8 mouse cellular contexts compared by ENCODE assay signal in genomic region chr11:113498889-113499288, GRCm38 (mm10).
DNase-seq lines count a peak whose midpoint lies in the region; ATAC-seq and TF ChIP-seq lines count a peak whose summit lies in the region.

No protein-coding gene starts in this region.

- no peaks in the 10 kb centered on the region for H3K27me3 ChIP-seq in kidney, adult 2 months (replicated peaks; ENCODE audit: control insufficient read depth, insufficient read depth, low read length)
- H3K27me3 ChIP-seq in kidney, embryonic 15.5 days, result peaks cover 3% of the 10 kb centered on the region; the same call in 1 of the 2 replicates
- no peaks in the 10 kb centered on the region for H3K27me3 ChIP-seq in MEL (ENCODE audit: control insufficient read depth in 1 of 2, insufficient read depth in 2 of 2, low read length in 2 of 2)
- H3K27me3 ChIP-seq in liver, embryonic 14.5 days (ENCODE audit: control insufficient read depth, insufficient read depth, low read length), result no peaks in the 10 kb centered on the region
- no peaks in the 10 kb centered on the region for H3K27me3 ChIP-seq in splenic B cell, adult 2 months (ENCODE audit: control insufficient read depth, insufficient read depth, low read length, poor library complexity, severe bottlenecking)
- H3K27me3 ChIP-seq in hindbrain, embryonic 13.5 days, result no peaks in the 10 kb centered on the region

- WGBS in kidney, adult 2 months, result 68% methylated on average over 9 of the region's 9 CpGs
- WGBS in kidney, embryonic 15.5 days, result 64% methylated on average over 9 of the region's 9 CpGs
- WGBS in liver, embryonic 14.5 days (ENCODE audit: insufficient replicate concordance), result 48% methylated on average over 9 of the region's 9 CpGs
- WGBS in hindbrain, embryonic 13.5 days, result 62% methylated on average over 9 of the region's 9 CpGs

- ATAC-seq in kidney, embryonic 15.5 days (replicated peaks; ENCODE audit: low FRiP score), result no peak
- ATAC-seq in liver, embryonic 14.5 days (ENCODE audit: insufficient read depth), result 0 out of 2 replicates have a peak, but pooled peaks have one; percentile 31
- no peak for ATAC-seq in monocyte, adult 5-6 weeks (replicated peaks; ENCODE audit: insufficient number of reproducible peaks, low FRiP score, low TSS enrichment, poor library complexity, severe bottlenecking)
- no peak for ATAC-seq in hindbrain, embryonic 13.5 days (ENCODE audit: low FRiP score)

- peak; percentile 76 for TF ChIP-seq CTCF in kidney, adult 2 months (conservative IDR thresholded peaks at IDR 0.05; ENCODE audit: insufficient read depth, insufficient read length, low read depth, low read length)
- peak; percentile 73 to 84 (median 75) for TF ChIP-seq CTCF in MEL (IDR thresholded peaks at IDR 0.05 in 2 of 3, conservative IDR thresholded peaks at IDR 0.05 in 1 of 3; ENCODE audit: control insufficient read depth in 1 of 3, insufficient read depth in 1 of 3, low read depth in 2 of 3, low read length in 3 of 3, poor library complexity in 1 of 3, severe bottlenecking in 1 of 3)
- peak; percentile 47; the same call in 1 of the 2 replicates for TF ChIP-seq CTCF in brain, embryonic 14.5 days (IDR thresholded peaks at IDR 0.05; ENCODE audit: borderline replicate concordance, extremely low read depth, insufficient read depth, insufficient read length)
- TF ChIP-seq CTCF in liver, embryonic 14.5 days (IDR thresholded peaks at IDR 0.05; ENCODE audit: low read depth), result peak; percentile 90

- TF ChIP-seq RAD21 in MEL (IDR thresholded peaks at IDR 0.05; ENCODE audit: low read depth, low read length), result peak; percentile 27

- no peak overlapping the region for H3K4me2 ChIP-seq in kidney, embryonic 15.5 days
- H3K4me2 ChIP-seq in liver, embryonic 14.5 days (ENCODE audit: low read depth), result no peak overlapping the region
- no peak overlapping the region for H3K4me2 ChIP-seq in hindbrain, embryonic 13.5 days

- H3K4me3 ChIP-seq in kidney, adult 2 months (ENCODE audit: insufficient read depth, low read depth, low read length), result no peak overlapping the region
- no peak overlapping the region for H3K4me3 ChIP-seq in kidney, embryonic 15.5 days (replicated peaks)
- no peak overlapping the region for H3K4me3 ChIP-seq in MEL (ENCODE audit: control insufficient read depth in 1 of 2, insufficient read depth in 1 of 2, low read depth in 2 of 2, low read length in 2 of 2)
- no peak overlapping the region for H3K4me3 ChIP-seq in liver, embryonic 14.5 days (ENCODE audit: insufficient read depth in 1 of 2, low read depth in 2 of 2, low read length in 2 of 2)
- H3K4me3 ChIP-seq in hindbrain, embryonic 13.5 days, result no peak overlapping the region

- H3K4me1 ChIP-seq in kidney, adult 2 months (ENCODE audit: control insufficient read depth, insufficient read depth, low read length), result no peaks in the 10 kb centered on the region
- H3K4me1 ChIP-seq in kidney, embryonic 15.5 days, result peaks cover 19% of the 10 kb centered on the region
- no peaks in the 10 kb centered on the region for H3K4me1 ChIP-seq in MEL (ENCODE audit: control insufficient read depth in 1 of 2, insufficient read depth in 2 of 2, low read length in 2 of 2)
- H3K4me1 ChIP-seq in liver, embryonic 14.5 days (replicated peaks; ENCODE audit: control insufficient read depth in 2 of 2, insufficient read depth in 2 of 2, low read length in 1 of 2), result peaks cover 0 to 9% of the 10 kb centered on the region in 2 experiments; a peak in 3 of 4 replicates
- peaks cover 17% of the 10 kb centered on the region for H3K4me1 ChIP-seq in hindbrain, embryonic 13.5 days (replicated peaks)

- H3K9ac ChIP-seq in kidney, embryonic 15.5 days, result no peak overlapping the region
- no peak overlapping the region for H3K9ac ChIP-seq in MEL (ENCODE audit: control insufficient read depth, low read depth, low read length, poor library complexity, severe bottlenecking)
- H3K9ac ChIP-seq in liver, embryonic 14.5 days (replicated peaks), result no peak overlapping the region
- H3K9ac ChIP-seq in hindbrain, embryonic 13.5 days, result no peak overlapping the region

- H3K9me3 ChIP-seq in kidney, embryonic 15.5 days (replicated peaks), result no peaks in the 10 kb centered on the region
- H3K9me3 ChIP-seq in MEL (replicated peaks; ENCODE audit: insufficient read depth, low read length), result no peaks in the 10 kb centered on the region
- H3K9me3 ChIP-seq in liver, embryonic 14.5 days (ENCODE audit: control insufficient read depth, low read length), result no peaks in the 10 kb centered on the region
- H3K9me3 ChIP-seq in hindbrain, embryonic 13.5 days, result no peaks in the 10 kb centered on the region

- no peak overlapping the region for H3K27ac ChIP-seq in kidney, adult 2 months (ENCODE audit: insufficient read depth, low read depth, low read length)
- no peak overlapping the region for H3K27ac ChIP-seq in kidney, embryonic 15.5 days
- no peak overlapping the region for H3K27ac ChIP-seq in MEL (ENCODE audit: control insufficient read depth, low read depth, low read length)
- H3K27ac ChIP-seq in liver, embryonic 14.5 days, result no peak overlapping the region
- H3K27ac ChIP-seq in hindbrain, embryonic 13.5 days, result no peak overlapping the region

- TF ChIP-seq POLR2A in kidney, adult 2 months (IDR thresholded peaks at IDR 0.05; ENCODE audit: low read depth, low read length), result no peak
- TF ChIP-seq POLR2A in MEL (IDR thresholded peaks at IDR 0.05; ENCODE audit: control insufficient read depth in 1 of 2, insufficient read depth in 1 of 2, low read depth in 1 of 2, low read length in 2 of 2, poor library complexity in 1 of 2), result no peak
- no peak for TF ChIP-seq POLR2A in brain, embryonic 14.5 days (IDR thresholded peaks at IDR 0.05; ENCODE audit: borderline replicate concordance, extremely low read depth, insufficient read depth, insufficient read length, poor library complexity, severe bottlenecking)

- no peaks in the 10 kb centered on the region for H3K79me2 ChIP-seq in MEL (ENCODE audit: control insufficient read depth, insufficient read depth, low read length, poor library complexity)

- TF ChIP-seq EP300 in MEL (IDR thresholded peaks at IDR 0.05; ENCODE audit: low read depth in 1 of 2, low read length in 2 of 2), result no peak
- TF ChIP-seq EP300 in liver, embryonic 14.5 days (IDR thresholded peaks at IDR 0.05; ENCODE audit: low read depth), result no peak

- DNase-seq in kidney, adult 2 months, result peak; percentile 53
- peak; percentile 53 for DNase-seq in MEL (ENCODE audit: low read depth, low spot score)
- no peak for DNase-seq in brain, embryonic 14.5 days (ENCODE audit: low read depth)
- peak in 1 of 3 experiments; percentile 19 for DNase-seq in liver, embryonic 14.5 days (ENCODE audit: low read depth in 3 of 3, low spot score in 3 of 3)
- peak; percentile 69 for DNase-seq in splenic B cell, adult 2 months (ENCODE audit: low read depth, low spot score)

- no peaks in the 10 kb centered on the region for H3K36me3 ChIP-seq in kidney, adult 2 months (ENCODE audit: control insufficient read depth, insufficient read depth, low read length)
- no peaks in the 10 kb centered on the region for H3K36me3 ChIP-seq in kidney, embryonic 15.5 days
- no peaks in the 10 kb centered on the region; a peak in 1 of 4 replicates for H3K36me3 ChIP-seq in MEL (ENCODE audit: control insufficient read depth in 1 of 2, insufficient read depth in 2 of 2, low read length in 2 of 2)
- H3K36me3 ChIP-seq in liver, embryonic 14.5 days (replicated peaks; ENCODE audit: control insufficient read depth, insufficient read depth, low read depth), result no peaks in the 10 kb centered on the region
- no peaks in the 10 kb centered on the region for H3K36me3 ChIP-seq in splenic B cell, adult 2 months (ENCODE audit: control insufficient read depth, insufficient read depth, low read length, poor library complexity, severe bottlenecking)
- no peaks in the 10 kb centered on the region for H3K36me3 ChIP-seq in hindbrain, embryonic 13.5 days

TF ChIP-seq in MEL, 35 proteins besides CTCF, POLR2A, EP300 and RAD21:
- TF ChIP-seq NRF1 (IDR thresholded peaks at IDR 0.05; ENCODE audit: insufficient read depth, low read depth, low read length, poor library complexity, severe bottlenecking), result no peak
- TF ChIP-seq USF2 (IDR thresholded peaks at IDR 0.05; ENCODE audit: borderline replicate concordance in 1 of 2, insufficient read depth in 1 of 2, low read depth in 1 of 2, low read length in 2 of 2), result no peak
- TF ChIP-seq POLR2AphosphoS2 (IDR thresholded peaks at IDR 0.05; ENCODE audit: low read length), result no peak
- no peak for TF ChIP-seq CHD1 (IDR thresholded peaks at IDR 0.05; ENCODE audit: low read depth, low read length)
- no peak for TF ChIP-seq TBP (IDR thresholded peaks at IDR 0.05; ENCODE audit: low read depth, low read length)
- no peak for TF ChIP-seq KAT2A (conservative IDR thresholded peaks at IDR 0.05; ENCODE audit: low read depth, low read length)
- no peak for TF ChIP-seq JUND (IDR thresholded peaks at IDR 0.05; ENCODE audit: low read depth, low read length)
- peak; percentile 65 for TF ChIP-seq SMC3 (IDR thresholded peaks at IDR 0.05; ENCODE audit: low read depth, low read length)
- no peak for TF ChIP-seq MEF2A (IDR thresholded peaks at IDR 0.05; ENCODE audit: extremely low read depth, insufficient replicate concordance, low read depth, low read length, poor library complexity, severe bottlenecking)
TF ChIP-seq in MEL: peak in this region for 1.
